Mouse (Mus musculus): ENCODE measurements around the gene Meis1. TPM values are rescaled to one million over a fixed set of nuclear protein-coding genes. Genes with fewer than 3 reads are reported as not detected.

The Meis1 gene
- total and polyA plus RNA-seq, 3 experiments, result 0.19 to 3.6 (median 0.81) TPM

GRCm38 (mm10) chr11:18872118-18872751 lies 146.6 kb downstream of the Meis1 start:
- no peaks in the 10 kb centered on the region for H3K4me1 ChIP-seq (ENCODE audit: control insufficient read depth in 1 of 2, insufficient read depth in 2 of 2)
- H3K27ac ChIP-seq (ENCODE audit: insufficient read depth, low read depth), result no peak overlapping the region
- H3K9me3 ChIP-seq (replicated peaks; ENCODE audit: low read length), result peaks cover 8% of the 10 kb centered on the region
- TF ChIP-seq CHD2 (IDR thresholded peaks at IDR 0.05; ENCODE audit: low read length), result no peak
- TF ChIP-seq NRF1 (IDR thresholded peaks at IDR 0.05; ENCODE audit: low read depth, low read length), result no peak
- no peak for TF ChIP-seq JUN (IDR thresholded peaks at IDR 0.05; ENCODE audit: insufficient read depth, low read depth, low read length)
- no peak for TF ChIP-seq POLR2AphosphoS2 (IDR thresholded peaks at IDR 0.05; ENCODE audit: low read depth, low read length)
- no peak for TF ChIP-seq MEF2A (IDR thresholded peaks at IDR 0.05; ENCODE audit: borderline replicate concordance, low read depth, low read length)
- TF ChIP-seq CTCF (conservative IDR thresholded peaks at IDR 0.05 in 1 of 2, IDR thresholded peaks at IDR 0.05 in 1 of 2; ENCODE audit: low read depth in 2 of 2, low read length in 2 of 2), result no peak
- no peaks in the 10 kb centered on the region for H3K27me3 ChIP-seq (replicated peaks)
- H3K36me3 ChIP-seq (replicated peaks in 1 of 2; ENCODE audit: control insufficient read depth in 1 of 2, insufficient read depth in 1 of 2, low read length in 1 of 2), result no peaks in the 10 kb centered on the region
- no peak overlapping the region for H3K9ac ChIP-seq (ENCODE audit: insufficient read depth, low read depth)
- in situ Hi-C loops (cut with MboI; ENCODE audit: low pct_ligation_motif_present, low pct_unique_long_range_greater_than_20kb, low sequenced_read_pairs), result no loop called here
- dilution Hi-C loops (cut with MboI; ENCODE audit: extremely low pct_ligation_motif_present, extremely low pct_unique_long_range_greater_than_20kb, low sequenced_read_pairs), result no loop called here
- H3K79me2 ChIP-seq (replicated peaks; ENCODE audit: control insufficient read depth, extremely low read depth, insufficient read depth, poor library complexity, severe bottlenecking), result no peaks in the 10 kb centered on the region
- no peak for DNase-seq (ENCODE audit: extremely low read depth)
- H3K4me3 ChIP-seq (replicated peaks in 1 of 3; ENCODE audit: low read depth in 2 of 3, low read length in 2 of 3, poor library complexity in 1 of 3), result no peak overlapping the region
- no peak overlapping the region for H3K4me2 ChIP-seq (ENCODE audit: insufficient read depth, low read depth, poor library complexity, severe bottlenecking)

GRCm38 (mm10) chr11:18871170-18872081 lies 147.4 kb downstream of the Meis1 start:
- dilution Hi-C loops (cut with MboI; ENCODE audit: extremely low pct_ligation_motif_present, extremely low pct_unique_long_range_greater_than_20kb, low sequenced_read_pairs), result no loop called here
- DNase-seq (ENCODE audit: extremely low read depth), result no peak
- peaks cover under 1% of the 10 kb centered on the region for H3K9me3 ChIP-seq (replicated peaks; ENCODE audit: low read length)
- H3K36me3 ChIP-seq (replicated peaks in 1 of 2; ENCODE audit: control insufficient read depth in 1 of 2, insufficient read depth in 1 of 2, low read length in 1 of 2), result no peaks in the 10 kb centered on the region
- no peaks in the 10 kb centered on the region for H3K79me2 ChIP-seq (replicated peaks; ENCODE audit: control insufficient read depth, extremely low read depth, insufficient read depth, poor library complexity, severe bottlenecking)
- no peaks in the 10 kb centered on the region for H3K4me1 ChIP-seq (ENCODE audit: control insufficient read depth in 1 of 2, insufficient read depth in 2 of 2)
- H3K4me3 ChIP-seq (replicated peaks in 1 of 3; ENCODE audit: low read depth in 2 of 3, low read length in 2 of 3, poor library complexity in 1 of 3), result no peak overlapping the region
- no peak overlapping the region for H3K9ac ChIP-seq (ENCODE audit: insufficient read depth, low read depth)
- H3K27ac ChIP-seq (ENCODE audit: insufficient read depth, low read depth), result no peak overlapping the region
- in situ Hi-C loops (cut with MboI; ENCODE audit: low pct_ligation_motif_present, low pct_unique_long_range_greater_than_20kb, low sequenced_read_pairs), result no loop called here
- H3K27me3 ChIP-seq (replicated peaks), result no peaks in the 10 kb centered on the region
- TF ChIP-seq ZKSCAN1 (IDR thresholded peaks at IDR 0.05; ENCODE audit: borderline replicate concordance, low read depth, low read length) (no peak), POLR2A (IDR thresholded peaks at IDR 0.05; ENCODE audit: low read depth, low read length) (no peak), MAZ (IDR thresholded peaks at IDR 0.05; ENCODE audit: low read depth, low read length) (no peak), KAT2A (IDR thresholded peaks at IDR 0.05; ENCODE audit: insufficient replicate concordance, low read length) (no peak)
- no peak overlapping the region for H3K4me2 ChIP-seq (ENCODE audit: insufficient read depth, low read depth, poor library complexity, severe bottlenecking)
